Mouse (Mus musculus) adrenal gland, adult 8-10 months (tissue): Measurements from ENCODE around the gene Dpy19l2. TPM values are rescaled to one million over a fixed set of nuclear protein-coding genes. Genes with fewer than 3 reads are reported as not detected.
A peak's percentile ranks its signal among the peaks of the same experiment; 100 is the strongest.
"Not testable (repeated sequence)": the region's sequence is repeated elsewhere in the genome, so short reads cannot be mapped to it uniquely, and the experiment has no call there.

Source experiments
- DNase-seq: peaks from one replicate; pipeline ENCODE4 v3.0.0; 2022
- total RNA-seq, 4 experiments: library from RNA; stranded (reverse); gene quantifications; 2 replicates each; pipeline ENCODE4 v1.2.4; 2022

Dpy19l2 gene
- under 1 TPM in 1 of 4 experiments, not detected in 3; 0.11 TPM for total RNA-seq

DNA sequence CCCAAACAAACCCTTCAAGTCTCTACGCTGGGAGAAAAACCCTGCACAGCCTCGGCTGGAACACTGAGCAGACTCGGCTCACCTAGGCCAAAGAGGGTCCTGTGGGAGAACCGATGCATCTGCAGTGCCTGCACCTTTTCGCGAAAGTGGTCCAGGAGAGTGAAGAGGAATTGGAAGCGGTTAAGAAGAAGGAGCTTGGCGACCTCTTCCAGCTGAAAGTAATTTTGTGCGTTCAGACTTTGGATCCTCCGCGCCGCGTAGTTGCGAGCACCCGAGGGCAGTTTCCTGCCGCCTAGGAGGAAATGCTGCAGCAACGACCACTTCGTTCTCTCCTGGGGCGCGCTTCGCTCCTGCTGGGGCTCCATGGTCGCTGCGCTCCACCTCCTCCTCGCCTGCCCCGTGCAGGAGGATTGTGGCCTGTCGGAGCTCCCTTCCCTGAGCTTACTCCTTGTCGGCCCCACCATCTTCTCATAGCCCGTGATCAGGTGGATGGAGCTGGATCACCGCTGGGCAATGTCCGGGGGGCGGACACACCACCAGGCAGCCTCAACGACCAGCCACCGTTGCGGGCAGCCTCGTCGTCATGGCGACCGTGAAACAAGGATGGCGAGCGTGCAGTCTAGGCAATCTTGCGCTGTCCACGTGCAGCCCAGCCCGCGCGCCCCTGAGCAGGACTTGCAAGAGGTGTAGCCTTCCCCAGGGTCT, at the start of gene Dpy19l2:
Gene Dpy19l2, minus strand, starts transcription at position 594 of the 705 bp plus-strand sequence.
- DNase-seq = no peak

GRCm38 (mm10) chr9:24744958-24745357, 48.9 kb upstream of the Dpy19l2 start:
- DNase-seq = no peak

DNA sequence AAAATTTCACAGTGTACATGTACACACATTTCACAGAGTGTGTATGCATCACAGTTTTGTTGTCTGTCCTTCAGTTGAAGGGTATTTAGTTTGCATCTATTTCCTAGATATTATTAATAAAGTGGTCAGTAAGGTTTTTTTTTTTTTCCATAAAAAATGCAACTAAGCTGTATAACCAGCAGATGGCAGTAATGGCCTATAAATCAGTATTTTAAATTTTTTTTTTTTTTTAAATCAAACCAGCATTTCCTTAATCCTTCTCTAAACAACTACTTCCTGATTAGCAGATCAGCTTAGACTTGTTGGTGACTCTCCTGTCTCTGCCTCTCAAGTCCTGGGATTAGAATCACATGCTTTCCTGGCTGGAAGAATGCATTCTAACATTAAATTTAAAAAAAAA, 5.2 kb upstream of the Dpy19l2 start:
- DNase-seq = no peak

DNA sequence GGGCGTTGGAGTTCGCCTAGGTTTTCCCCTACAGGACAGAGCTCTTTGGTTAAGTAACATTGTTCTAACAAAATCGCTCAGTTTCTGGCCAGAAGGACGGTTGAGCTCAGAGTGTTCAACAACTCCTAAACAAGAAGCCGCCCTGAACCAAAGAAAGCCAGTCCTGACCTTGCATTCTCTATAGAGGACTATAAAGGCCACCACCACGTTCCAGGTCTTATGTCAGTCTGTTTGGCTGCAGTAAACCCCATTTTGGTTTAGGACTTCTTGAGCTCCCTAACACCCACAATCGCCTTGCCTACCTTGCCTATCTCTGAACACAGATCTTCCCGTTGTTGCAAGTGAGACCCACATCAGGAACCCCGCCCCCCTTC, 299 bp upstream of the Dpy19l2 start:
- DNase-seq = no peak

DNA sequence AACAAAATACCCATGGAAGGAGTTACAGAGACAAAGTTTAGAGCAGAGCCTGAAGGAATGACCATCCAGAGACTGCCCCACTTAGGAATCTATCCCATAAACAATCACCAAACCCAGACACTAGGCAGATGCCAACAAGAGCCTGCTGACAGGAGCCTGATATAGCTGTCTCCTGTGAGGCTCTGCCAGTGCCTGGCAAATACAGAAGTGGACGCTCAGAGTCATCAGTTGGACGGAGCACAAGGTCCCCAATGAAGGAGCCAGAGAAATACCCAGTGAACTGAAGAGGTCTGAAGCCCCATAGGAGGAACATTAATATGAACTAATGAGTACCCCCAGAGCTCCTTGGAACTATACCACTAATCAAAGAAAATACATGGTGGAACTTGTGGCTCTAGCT, 58.8 kb downstream of the Dpy19l2 start:
- DNase-seq = not testable (repeated sequence)

- DNase-seq = no peak
These were observed 71.2 kb downstream of the Dpy19l2 start, which contains the start of gene Cypt4 for GRCm38 (mm10) chr9:24624896-24625295. Cypt4 (plus strand) TSS chr9:24625196.

DNA sequence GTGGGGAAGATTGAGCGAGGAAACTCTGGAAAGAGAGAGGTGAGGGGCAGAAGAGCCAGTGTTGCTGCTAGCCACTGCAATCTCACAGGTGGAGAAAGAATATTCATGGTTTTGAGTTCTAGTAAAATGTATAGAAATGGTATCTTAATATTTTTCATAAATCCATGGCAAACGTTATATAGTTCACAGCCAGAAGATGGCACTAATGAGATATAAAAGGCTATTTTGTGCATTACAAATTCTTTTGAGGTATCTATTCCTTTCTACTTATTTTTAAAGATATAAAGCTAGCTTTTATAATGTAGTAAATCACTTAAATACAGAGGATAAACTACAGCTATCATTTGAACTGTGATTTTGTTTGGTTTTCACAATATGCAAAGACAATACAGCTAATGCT, 157.9 kb downstream of the Dpy19l2 start:
- DNase-seq = no peak

- no peak for DNase-seq
These were observed 179.4 kb downstream of the Dpy19l2 start for GRCm38 (mm10) chr9:24516575-24517139.

- no peak for DNase-seq
These were observed 182.0 kb downstream of the Dpy19l2 start for GRCm38 (mm10) chr9:24514078-24514469.

GRCm38 (mm10) chr9:24513290-24514077, 182.6 kb downstream of the Dpy19l2 start:
- peak; percentile 74 for DNase-seq

DNA sequence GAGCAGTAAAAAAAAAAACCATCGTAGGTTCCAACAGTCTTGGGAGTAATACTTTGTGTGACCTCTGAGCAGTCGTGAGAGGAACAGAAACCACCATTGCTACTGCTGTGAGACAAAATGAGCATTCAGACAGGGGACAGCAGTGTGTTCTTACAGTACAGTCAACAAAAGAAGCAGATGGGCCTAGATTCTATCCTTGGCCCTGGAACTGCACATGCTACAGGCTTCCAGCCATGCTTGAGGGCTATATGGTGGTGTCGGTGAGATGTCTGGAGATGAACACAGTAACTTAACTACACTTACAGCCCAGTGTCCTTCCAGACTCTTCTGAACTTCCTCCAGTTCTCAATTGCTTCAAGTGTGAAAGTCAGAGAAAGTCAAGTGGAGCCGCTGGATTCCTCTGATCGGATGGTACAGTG, 184.0 kb downstream of the Dpy19l2 start:
- DNase-seq = no peak

- no peak for DNase-seq
These were observed 184.5 kb downstream of the Dpy19l2 start for GRCm38 (mm10) chr9:24511371-24512120.

DNA sequence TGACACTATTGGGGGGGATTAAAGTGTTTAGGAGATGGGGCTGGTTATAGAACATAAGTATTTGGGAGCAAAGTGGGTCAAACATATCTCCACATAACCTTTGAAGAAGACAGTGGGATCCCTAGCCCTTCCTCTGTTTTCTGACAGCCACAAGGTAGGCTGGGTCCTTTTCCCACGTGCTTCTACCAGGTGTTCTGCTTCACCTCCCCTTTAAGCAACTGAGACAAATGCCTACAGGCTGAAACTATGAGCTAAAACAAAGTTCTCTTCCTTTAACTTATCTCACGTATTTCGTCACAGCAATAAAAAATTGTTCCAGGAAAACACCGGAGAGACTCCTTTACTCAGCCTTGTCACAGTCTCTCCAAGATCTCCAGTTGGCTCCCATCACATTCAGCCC, 187.2 kb downstream of the Dpy19l2 start:
- no peak for DNase-seq

Other genes starting within 250 kb of the Dpy19l2 start
- 10 to 100 TPM; 28.2 to 71.4 (median 44.5) TPM for gene Dpy19l1, start 193.2 kb downstream of the Dpy19l2 start, total RNA-seq
- not detected for gene Cypt4, start 71.1 kb downstream of the Dpy19l2 start, total RNA-seq
- 10 to 100 TPM; 23.8 to 41.6 (median 29.0) TPM for gene Tbx20, start 78.0 kb upstream of the Dpy19l2 start, total RNA-seq